Mouse (Mus musculus): ENCODE data around the gene Ypel4. TPM values are rescaled to one million over a fixed set of nuclear protein-coding genes. Genes with fewer than 3 reads are reported as not detected.

Ypel4 gene
- 13.6 and 14.8 TPM in 2 replicates for polyA plus RNA-seq (2012; rRNA removed)

DNA sequence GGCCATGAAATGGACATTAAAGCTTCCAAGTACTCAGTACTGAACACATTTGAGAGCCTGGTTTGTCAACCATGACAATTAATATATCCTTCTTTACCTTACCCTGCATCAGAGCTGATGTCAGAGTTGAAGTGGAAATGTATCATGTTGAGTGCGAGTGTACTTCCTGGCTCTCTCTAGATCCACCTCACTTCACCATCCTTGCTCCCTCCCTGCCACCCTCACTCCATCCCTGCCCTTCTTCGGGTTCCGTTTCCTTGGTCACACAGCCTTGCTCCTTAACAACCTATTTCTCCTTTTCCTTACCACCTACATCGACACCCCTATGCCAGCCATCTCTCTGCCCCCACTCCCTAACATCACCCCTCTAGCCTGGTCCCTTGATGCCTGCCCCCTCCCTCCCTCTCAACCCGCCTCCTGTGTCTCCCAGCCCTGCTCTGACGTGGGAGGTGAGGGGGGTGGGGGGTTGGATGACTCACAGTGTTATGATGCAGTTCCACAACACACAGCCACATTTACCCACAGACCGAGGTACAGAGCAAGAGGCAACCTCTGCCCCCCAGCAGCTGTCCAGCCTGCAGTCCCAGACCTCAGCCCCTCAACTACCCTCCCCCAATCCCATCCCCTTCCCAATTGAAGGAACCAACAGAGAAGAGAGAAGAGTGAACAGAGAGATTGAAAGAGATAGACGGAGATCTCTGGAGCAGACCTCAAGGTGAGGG lies at the start of gene Ypel4:
Gene Ypel4, plus strand, starts transcription at position 480 of the 722 bp plus-strand sequence.
- H3K4me3 ChIP-seq (ENCODE audit: control insufficient read depth, low read depth, low read length) = peak within 1 kb of the TSS; percentile 46
- no peak within 1 kb of the TSS for H3K27ac ChIP-seq (ENCODE audit: control insufficient read depth, insufficient read depth, low read depth, low read length)
- peaks cover 18% of the 10 kb centered on the region for H3K4me1 ChIP-seq (ENCODE audit: control insufficient read depth, insufficient read depth, low read length)
- no peak for TF ChIP-seq CTCF (IDR thresholded peaks at IDR 0.05; ENCODE audit: control insufficient read depth, insufficient read depth, insufficient replicate concordance, low read depth, low read length)
- no peak; the same call in 1 of the 2 replicates for TF ChIP-seq POLR2A (IDR thresholded peaks at IDR 0.05; ENCODE audit: control insufficient read depth, low read depth, low read length)
- no peaks in the 10 kb centered on the region for H3K27me3 ChIP-seq (ENCODE audit: control insufficient read depth, insufficient read depth, low read length)
- no peaks in the 10 kb centered on the region for H3K36me3 ChIP-seq (ENCODE audit: control insufficient read depth, insufficient read depth, low read length)

DNA sequence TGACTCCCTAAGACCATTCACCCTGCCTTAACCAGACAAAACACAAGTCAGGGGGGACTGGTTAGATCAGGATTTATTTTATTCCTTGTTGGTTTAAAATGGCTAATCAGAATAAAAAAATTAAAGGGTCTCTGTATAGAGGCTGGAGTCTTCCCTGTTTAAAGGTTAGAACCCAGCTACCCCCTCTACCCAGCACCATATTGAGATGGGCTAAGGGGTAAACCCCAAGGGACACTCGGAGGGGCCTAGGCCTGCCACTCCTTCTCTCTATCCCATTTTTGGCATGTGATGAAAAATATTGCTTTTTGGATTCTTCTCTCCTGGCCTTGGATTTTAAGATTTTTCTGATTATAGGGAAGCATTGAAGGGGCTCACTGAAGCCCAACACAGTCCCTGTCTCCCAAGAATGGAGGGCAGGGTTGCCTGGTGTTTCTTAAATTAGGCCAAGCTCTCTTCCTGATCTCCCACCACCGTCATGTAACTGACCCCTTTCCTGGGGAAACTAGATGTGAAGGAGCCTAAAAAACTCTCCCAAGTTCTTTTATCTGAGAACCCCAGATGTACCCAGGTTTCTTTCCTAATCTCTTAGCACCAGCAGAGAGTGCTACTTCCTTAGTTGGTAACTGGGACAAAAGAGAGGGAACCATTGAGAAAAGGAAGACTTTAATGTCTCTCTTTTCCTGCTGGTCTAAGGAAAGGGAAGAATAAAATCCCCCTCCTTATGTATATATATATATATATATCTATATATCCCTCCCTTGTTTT lies 45.6 kb upstream of the Ypel4 start:
- Histone ChIP-seq H3K4me1 (ENCODE audit: control insufficient read depth, insufficient read depth, low read length) (no peaks in the 10 kb centered on the region), H3K4me3 (ENCODE audit: control insufficient read depth, low read depth, low read length) (no peak overlapping the region), H3K27me3 (ENCODE audit: control insufficient read depth, insufficient read depth, low read length) (no peaks in the 10 kb centered on the region), H3K27ac (ENCODE audit: control insufficient read depth, insufficient read depth, low read depth, low read length) (no peak overlapping the region; the same call in 1 of the 2 replicates), H3K36me3 (ENCODE audit: control insufficient read depth, insufficient read depth, low read length) (peaks cover 2% of the 10 kb centered on the region; the same call in 1 of the 2 replicates)
- TF ChIP-seq POLR2A (IDR thresholded peaks at IDR 0.05; ENCODE audit: control insufficient read depth, low read depth, low read length) (no peak), CTCF (IDR thresholded peaks at IDR 0.05; ENCODE audit: control insufficient read depth, insufficient read depth, insufficient replicate concordance, low read depth, low read length) (no peak)

GRCm38 (mm10) chr2:84690050-84690449 lies 43.8 kb upstream of the Ypel4 start:
- H3K27ac ChIP-seq (ENCODE audit: control insufficient read depth, insufficient read depth, low read depth, low read length) = no peak overlapping the region
- H3K36me3 ChIP-seq (ENCODE audit: control insufficient read depth, insufficient read depth, low read length) = peaks cover 4% of the 10 kb centered on the region
- no peaks in the 10 kb centered on the region for H3K27me3 ChIP-seq (ENCODE audit: control insufficient read depth, insufficient read depth, low read length)
- H3K4me1 ChIP-seq (ENCODE audit: control insufficient read depth, insufficient read depth, low read length) = no peaks in the 10 kb centered on the region
- TF ChIP-seq POLR2A (IDR thresholded peaks at IDR 0.05; ENCODE audit: control insufficient read depth, low read depth, low read length) = no peak
- TF ChIP-seq CTCF (IDR thresholded peaks at IDR 0.05; ENCODE audit: control insufficient read depth, insufficient read depth, insufficient replicate concordance, low read depth, low read length) = no peak
- H3K4me3 ChIP-seq (ENCODE audit: control insufficient read depth, low read depth, low read length) = no peak overlapping the region

DNA sequence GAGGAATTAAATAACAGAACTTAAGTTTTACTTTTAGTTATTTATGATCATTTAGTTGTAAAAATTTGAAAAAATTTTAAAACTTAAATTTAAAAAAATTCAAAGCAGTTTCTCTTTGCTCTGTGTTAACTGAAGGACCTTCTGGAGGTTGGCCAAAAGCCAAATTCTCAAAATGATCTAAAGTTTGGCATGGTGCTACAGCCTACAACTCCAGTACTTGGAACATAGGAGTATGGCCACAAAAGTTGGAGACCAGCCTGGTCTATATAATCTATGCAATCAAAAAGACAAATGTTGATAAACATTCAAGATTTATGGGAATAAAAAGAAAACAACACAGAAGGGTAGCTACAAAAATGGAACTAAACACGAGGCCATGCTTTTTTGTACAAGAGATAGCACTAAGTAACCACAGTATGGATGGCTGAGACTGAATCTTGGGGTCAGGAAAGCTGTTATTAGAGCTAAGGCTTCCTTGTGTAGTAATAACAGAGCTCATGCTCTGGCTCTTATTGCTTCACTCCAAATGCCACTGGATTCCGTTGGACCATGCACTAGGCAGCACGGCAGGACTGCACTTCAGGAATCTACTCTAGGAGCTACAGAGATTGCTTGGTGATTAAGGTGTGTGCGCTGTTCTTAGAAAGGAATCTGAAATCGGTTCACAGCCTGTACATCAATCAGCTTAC lies 38.7 kb upstream of the Ypel4 start:
- Histone ChIP-seq H3K27ac (ENCODE audit: control insufficient read depth, insufficient read depth, low read depth, low read length) (no peak overlapping the region), H3K4me1 (ENCODE audit: control insufficient read depth, insufficient read depth, low read length) (no peaks in the 10 kb centered on the region), H3K27me3 (ENCODE audit: control insufficient read depth, insufficient read depth, low read length) (no peaks in the 10 kb centered on the region), H3K36me3 (ENCODE audit: control insufficient read depth, insufficient read depth, low read length) (peaks cover 6% of the 10 kb centered on the region), H3K4me3 (ENCODE audit: control insufficient read depth, low read depth, low read length) (no peak overlapping the region)
- no peak for TF ChIP-seq CTCF (IDR thresholded peaks at IDR 0.05; ENCODE audit: control insufficient read depth, insufficient read depth, insufficient replicate concordance, low read depth, low read length)
- no peak for TF ChIP-seq POLR2A (IDR thresholded peaks at IDR 0.05; ENCODE audit: control insufficient read depth, low read depth, low read length)

DNA sequence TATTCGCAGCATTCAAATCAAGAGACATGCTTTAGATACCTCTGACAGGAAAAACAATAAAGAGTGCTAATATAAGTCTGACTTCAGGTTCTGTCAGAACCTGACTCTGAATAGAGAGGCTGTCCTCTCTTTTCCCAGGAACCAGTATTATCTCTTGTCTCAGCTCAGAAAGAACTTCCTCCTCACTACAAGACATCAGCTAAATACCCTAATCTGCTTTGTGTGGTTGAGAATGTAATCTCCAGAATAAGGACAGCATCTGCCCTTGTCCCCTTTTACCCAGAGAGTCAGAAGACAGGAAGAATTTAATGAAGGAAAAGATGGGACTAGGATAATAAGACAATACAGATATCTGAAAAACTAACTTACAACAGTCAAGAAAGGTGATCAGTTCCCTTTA lies 30.4 kb upstream of the Ypel4 start:
- H3K4me1 ChIP-seq (ENCODE audit: control insufficient read depth, insufficient read depth, low read length) = no peaks in the 10 kb centered on the region
- no peaks in the 10 kb centered on the region for H3K27me3 ChIP-seq (ENCODE audit: control insufficient read depth, insufficient read depth, low read length)
- TF ChIP-seq POLR2A (IDR thresholded peaks at IDR 0.05; ENCODE audit: control insufficient read depth, low read depth, low read length) (no peak), CTCF (IDR thresholded peaks at IDR 0.05; ENCODE audit: control insufficient read depth, insufficient read depth, insufficient replicate concordance, low read depth, low read length) (no peak)
- H3K4me3 ChIP-seq (ENCODE audit: control insufficient read depth, low read depth, low read length) = no peak overlapping the region
- peaks cover 1% of the 10 kb centered on the region; the same call in 1 of the 2 replicates for H3K36me3 ChIP-seq (ENCODE audit: control insufficient read depth, insufficient read depth, low read length)
- H3K27ac ChIP-seq (ENCODE audit: control insufficient read depth, insufficient read depth, low read depth, low read length) = no peak overlapping the region

DNA sequence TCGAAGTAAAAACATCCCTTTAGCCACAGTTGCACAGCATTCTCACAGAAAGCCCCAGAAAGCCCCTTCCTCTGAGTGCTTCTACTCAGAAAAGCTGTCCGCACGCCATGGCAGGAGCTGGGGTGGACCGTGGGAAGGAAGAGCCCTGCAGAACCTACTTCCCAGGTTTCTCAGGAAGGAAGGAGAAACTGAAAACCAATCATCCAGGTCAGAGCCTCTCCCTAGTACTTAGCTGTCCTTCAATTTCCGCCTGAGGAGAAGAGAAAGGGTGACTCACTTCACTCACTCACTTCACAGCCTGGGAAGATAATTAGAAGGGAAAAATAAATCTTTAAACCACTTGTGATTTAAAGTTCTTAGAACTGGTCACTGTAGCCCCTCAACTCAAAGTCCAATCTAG lies 29.5 kb upstream of the Ypel4 start:
- no peak overlapping the region for H3K27ac ChIP-seq (ENCODE audit: control insufficient read depth, insufficient read depth, low read depth, low read length)
- H3K4me1 ChIP-seq (ENCODE audit: control insufficient read depth, insufficient read depth, low read length) = no peaks in the 10 kb centered on the region
- H3K4me3 ChIP-seq (ENCODE audit: control insufficient read depth, low read depth, low read length) = no peak overlapping the region
- no peaks in the 10 kb centered on the region for H3K27me3 ChIP-seq (ENCODE audit: control insufficient read depth, insufficient read depth, low read length)
- peaks cover 1% of the 10 kb centered on the region; the same call in 1 of the 2 replicates for H3K36me3 ChIP-seq (ENCODE audit: control insufficient read depth, insufficient read depth, low read length)
- TF ChIP-seq POLR2A (IDR thresholded peaks at IDR 0.05; ENCODE audit: control insufficient read depth, low read depth, low read length) (no peak), CTCF (IDR thresholded peaks at IDR 0.05; ENCODE audit: control insufficient read depth, insufficient read depth, insufficient replicate concordance, low read depth, low read length) (no peak)

- peaks cover 4% of the 10 kb centered on the region for H3K36me3 ChIP-seq (ENCODE audit: control insufficient read depth, insufficient read depth, low read length)
- H3K4me1 ChIP-seq (ENCODE audit: control insufficient read depth, insufficient read depth, low read length) = no peaks in the 10 kb centered on the region
- TF ChIP-seq CTCF (IDR thresholded peaks at IDR 0.05; ENCODE audit: control insufficient read depth, insufficient read depth, insufficient replicate concordance, low read depth, low read length) = no peak
- TF ChIP-seq POLR2A (IDR thresholded peaks at IDR 0.05; ENCODE audit: control insufficient read depth, low read depth, low read length) = no peak
- H3K27me3 ChIP-seq (ENCODE audit: control insufficient read depth, insufficient read depth, low read length) = no peaks in the 10 kb centered on the region
- H3K4me3 ChIP-seq (ENCODE audit: control insufficient read depth, low read depth, low read length) = no peak overlapping the region
- no peak overlapping the region for H3K27ac ChIP-seq (ENCODE audit: control insufficient read depth, insufficient read depth, low read depth, low read length)
Measured at GRCm38 (mm10) chr2:84705295-84705694, 28.6 kb upstream of the Ypel4 start.

All from testis, adult 2 months (tissue).